Mouse (Mus musculus) myocyte (in vitro differentiated cells): ENCODE results near the gene Tifa. TPM values are rescaled to one million over a fixed set of nuclear protein-coding genes. Genes with fewer than 3 reads are reported as not detected.
A peak's percentile ranks its signal among the peaks of the same experiment; 100 is the strongest.

Experiments
- H3K27me3 ChIP-seq: one replicate; pipeline ENCODE4 v1.6.1; 2011; ENCODE audit not compliant: control insufficient read depth, insufficient read depth, insufficient read length
- H3K36me3 ChIP-seq: one replicate; pipeline ENCODE4 v1.6.1; 2011; ENCODE audit not compliant: control insufficient read depth, insufficient read depth
- H3K4me2 ChIP-seq: one replicate; pipeline ENCODE4 v1.6.1; 2011; ENCODE audit warnings: low read depth, control low read depth
- H3K4me3 ChIP-seq: one replicate; pipeline ENCODE4 v1.5.1; 2011; ENCODE audit warnings: mild to moderate bottlenecking, control low read depth, moderate library complexity
- H3K79me2 ChIP-seq: one replicate; pipeline ENCODE4 v1.6.1; 2011; ENCODE audit not compliant: control insufficient read depth, insufficient read depth
- H3ac ChIP-seq: one replicate; pipeline ENCODE4 v1.6.1; 2011; ENCODE audit not compliant: control insufficient read depth, insufficient read length
- CEBPB ChIP-seq: IDR thresholded peaks from 2 replicates; pipeline ENCODE4 v1.6.1; 2011; ENCODE audit warnings: mild to moderate bottlenecking, moderate library complexity; ENCODE audit not compliant: poor library complexity, insufficient read depth, severe bottlenecking
- E2F4 ChIP-seq: IDR thresholded peaks from one replicate; pipeline ENCODE4 v1.6.1; 2011; ENCODE audit warnings: mild to moderate bottlenecking, control low read depth, moderate library complexity; ENCODE audit not compliant: insufficient read depth
- MAX ChIP-seq: IDR thresholded peaks from one replicate; pipeline ENCODE4 v1.6.1; 2011; ENCODE audit warnings: low read depth, mild to moderate bottlenecking, control low read depth
- MYOD1 ChIP-seq, 3 experiments: IDR thresholded peaks; one replicate each; pipeline ENCODE4 v1.6.1; 2011; ENCODE audit warnings: control low read depth in 2 of 3, low read depth in 2 of 3, mild to moderate bottlenecking in 2 of 3, moderate library complexity in 1 of 3; ENCODE audit not compliant: insufficient read length in 2 of 3, control insufficient read depth in 1 of 3
- MYOG ChIP-seq, 3 experiments: IDR thresholded peaks; one replicate each; pipeline ENCODE4 v1.6.1; 2011; ENCODE audit warnings: control low read depth in 2 of 3, low read depth in 2 of 3, mild to moderate bottlenecking in 2 of 3; ENCODE audit not compliant: insufficient read length in 2 of 3, control insufficient read depth in 1 of 3, insufficient read depth in 1 of 3
- POLR2A ChIP-seq: IDR thresholded peaks from one replicate; pipeline ENCODE4 v1.6.1; 2011; ENCODE audit warnings: low read depth, mild to moderate bottlenecking, control low read depth, moderate library complexity; ENCODE audit not compliant: insufficient read length
- POLR2AphosphoS2 ChIP-seq: IDR thresholded peaks from one replicate; pipeline ENCODE4 v1.6.1; 2011; ENCODE audit warnings: low read depth, control low read depth; ENCODE audit not compliant: insufficient read length
- REST ChIP-seq: IDR thresholded peaks from one replicate; pipeline ENCODE4 v1.6.1; 2011; ENCODE audit warnings: mild to moderate bottlenecking, control low read depth, moderate library complexity; ENCODE audit not compliant: insufficient read depth, insufficient read length
- SRF ChIP-seq: IDR thresholded peaks from one replicate; pipeline ENCODE4 v1.6.1; 2011; ENCODE audit warnings: low read depth; ENCODE audit not compliant: control insufficient read depth, insufficient read length
- TCF12 ChIP-seq: IDR thresholded peaks from one replicate; pipeline ENCODE4 v1.6.1; 2011; ENCODE audit warnings: mild to moderate bottlenecking, control low read depth; ENCODE audit not compliant: poor library complexity, insufficient read depth, severe bottlenecking
- TCF3 ChIP-seq: IDR thresholded peaks from one replicate; pipeline ENCODE4 v1.6.1; 2011; ENCODE audit warnings: low read depth, control low read depth; ENCODE audit not compliant: insufficient read length
- USF1 ChIP-seq: IDR thresholded peaks from one replicate; pipeline ENCODE4 v1.6.1; 2011; ENCODE audit warnings: low read depth, mild to moderate bottlenecking, control low read depth, moderate library complexity
- polyA plus RNA-seq: library from polyadenylated mRNA; unstranded; fragments of >200 nt; fragmentation: generic; extraction: Trizol; gene quantifications from one replicate; pipeline ENCODE4 v1.2.1, GENCODE M21; 2012; ENCODE audit warnings: missing spikeins

Gene Tifa
- polyA plus RNA-seq, 1 experiment = 0.85 TPM

- no peaks in the 10 kb centered on the region for H3K27me3 ChIP-seq
- no peak overlapping the region for H3K4me2 ChIP-seq
- H3K4me3 ChIP-seq = no peak overlapping the region
- no peak overlapping the region for H3ac ChIP-seq
- H3K79me2 ChIP-seq = no peaks in the 10 kb centered on the region
- TF ChIP-seq POLR2A (no peak), REST (no peak), MYOG (IDR thresholded peaks at IDR 0.05; ENCODE audit: control insufficient read depth in 1 of 3, insufficient read depth in 1 of 3, insufficient read length in 2 of 3, low read depth in 2 of 3) (no peak), SRF (no peak), TCF3 (no peak), MAX (no peak), E2F4 (no peak), CEBPB (no peak), TCF12 (no peak), MYOD1 (IDR thresholded peaks at IDR 0.05; ENCODE audit: control insufficient read depth in 1 of 3, insufficient read length in 2 of 3, low read depth in 2 of 3) (no peak), USF1 (no peak)
- H3K36me3 ChIP-seq = no peaks in the 10 kb centered on the region
Observed at GRCm38 (mm10) chr3:127843941-127844327, 54.3 kb downstream of the Tifa start.

- H3K27me3 ChIP-seq = no peaks in the 10 kb centered on the region
- TF ChIP-seq E2F4 (no peak), POLR2AphosphoS2 (no peak), USF1 (peak; percentile 50), REST (no peak), CEBPB (no peak), TCF12 (no peak), POLR2A (no peak)
- no peaks in the 10 kb centered on the region for H3K79me2 ChIP-seq
- no peaks in the 10 kb centered on the region for H3K36me3 ChIP-seq
- H3K4me3 ChIP-seq = no peak overlapping the region
- no peak overlapping the region for H3K4me2 ChIP-seq
- H3ac ChIP-seq = no peak overlapping the region
Observed at GRCm38 (mm10) chr3:127848088-127848808, 58.6 kb downstream of the Tifa start.

- Histone ChIP-seq H3K36me3 (no peaks in the 10 kb centered on the region), H3K79me2 (no peaks in the 10 kb centered on the region), H3K27me3 (no peaks in the 10 kb centered on the region), H3ac (no peak overlapping the region), H3K4me3 (no peak overlapping the region), H3K4me2 (no peak overlapping the region)
- TF ChIP-seq CEBPB (no peak), MAX (no peak), MYOG (IDR thresholded peaks at IDR 0.05; ENCODE audit: control insufficient read depth in 1 of 3, insufficient read depth in 1 of 3, insufficient read length in 2 of 3, low read depth in 2 of 3) (no peak), POLR2AphosphoS2 (no peak), TCF12 (no peak), REST (no peak), TCF3 (no peak), SRF (no peak), E2F4 (no peak), POLR2A (no peak), MYOD1 (IDR thresholded peaks at IDR 0.05; ENCODE audit: control insufficient read depth in 1 of 3, insufficient read length in 2 of 3, low read depth in 2 of 3) (no peak), USF1 (no peak)
Observed at GRCm38 (mm10) chr3:127849922-127850321, 60.3 kb downstream of the Tifa start.

GRCm38 (mm10) chr3:127850776-127851646 lies 61.4 kb downstream of the Tifa start:
- Histone ChIP-seq H3ac (no peak overlapping the region), H3K36me3 (no peaks in the 10 kb centered on the region), H3K4me2 (no peak overlapping the region), H3K79me2 (no peaks in the 10 kb centered on the region), H3K4me3 (no peak overlapping the region), H3K27me3 (no peaks in the 10 kb centered on the region)
- TF ChIP-seq MAX = no peak
- no peak for TF ChIP-seq CEBPB
- no peak for TF ChIP-seq TCF3
- no peak for TF ChIP-seq USF1
- TF ChIP-seq REST = no peak
- TF ChIP-seq SRF = no peak
- no peak for TF ChIP-seq E2F4
- TF ChIP-seq TCF12 = no peak
- no peak for TF ChIP-seq MYOD1 (IDR thresholded peaks at IDR 0.05; ENCODE audit: control insufficient read depth in 1 of 3, insufficient read length in 2 of 3, low read depth in 2 of 3)
- no peak for TF ChIP-seq POLR2AphosphoS2

- H3K27me3 ChIP-seq = no peaks in the 10 kb centered on the region
- H3ac ChIP-seq = no peak overlapping the region
- no peak overlapping the region for H3K4me3 ChIP-seq
- no peak overlapping the region for H3K4me2 ChIP-seq
- no peaks in the 10 kb centered on the region for H3K36me3 ChIP-seq
- no peaks in the 10 kb centered on the region for H3K79me2 ChIP-seq
- TF ChIP-seq POLR2AphosphoS2 (no peak), CEBPB (no peak), SRF (no peak), TCF12 (no peak), MYOG (IDR thresholded peaks at IDR 0.05; ENCODE audit: control insufficient read depth in 1 of 3, insufficient read depth in 1 of 3, insufficient read length in 2 of 3, low read depth in 2 of 3) (no peak), REST (no peak), MAX (no peak), USF1 (no peak), MYOD1 (IDR thresholded peaks at IDR 0.05; ENCODE audit: control insufficient read depth in 1 of 3, insufficient read length in 2 of 3, low read depth in 2 of 3) (no peak), TCF3 (no peak), E2F4 (no peak)
Observed at GRCm38 (mm10) chr3:127852722-127853121, 63.1 kb downstream of the Tifa start.
